ENCODE assay signal across 9 mouse cellular contexts in the genomic region with DNA sequence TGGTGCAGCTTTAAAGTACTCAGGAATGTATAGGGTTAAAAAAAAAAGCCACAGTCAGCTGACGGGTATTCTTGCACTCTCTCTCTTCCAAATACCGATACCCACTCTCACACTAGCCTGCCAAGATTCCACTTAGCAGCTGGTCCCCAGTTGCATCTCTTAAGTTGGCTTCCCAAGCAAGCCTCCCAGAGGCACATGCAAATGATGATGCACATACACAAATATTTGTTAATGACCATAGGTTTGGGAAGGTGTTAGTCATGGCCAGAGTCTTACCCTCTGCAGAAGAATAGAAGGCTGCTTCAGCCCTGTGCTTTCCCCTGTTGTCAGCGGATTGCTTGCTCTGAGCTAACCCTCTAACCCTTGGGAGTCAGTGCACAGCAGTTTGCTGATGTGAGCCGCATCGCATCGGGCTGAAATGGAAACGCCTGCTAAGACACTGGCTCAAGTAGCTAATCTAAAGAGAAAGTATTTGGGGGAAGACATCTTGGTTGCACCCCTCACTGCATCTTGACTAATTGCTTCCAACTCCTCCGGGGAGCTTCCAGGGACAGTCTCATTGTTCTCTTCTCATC. TPM values are rescaled to one million over a fixed set of nuclear protein-coding genes. Genes with fewer than 3 reads are reported as not detected.
DNase-seq lines count a peak whose midpoint lies in the region; ATAC-seq and TF ChIP-seq lines count a peak whose summit lies in the region.
"Had no signal": no experiment of that assay in that cellular context is flagged by ENCODE, and none has a peak within 500 bp of the region (broad histone marks: within the 10 kb centered on the region; RNA-seq: fewer than 3 reads in every experiment).

No protein-coding gene starts in this region.

- intact Hi-C loops in gastrocnemius, adult 2 months (cut with DNase I), result no loop called here

- peak overlapping the region; percentile 75 for H3K27ac ChIP-seq in gastrocnemius, adult 2 months
- peak overlapping the region; percentile 40; the same call in 1 of the 2 replicates for H3K27ac ChIP-seq in embryonic facial prominence, embryonic 15.5 days (replicated peaks)
- peak overlapping the region; percentile 74 for H3K27ac ChIP-seq in heart, embryonic 16.5 days (ENCODE audit: low read length)

- TF ChIP-seq CTCF in gastrocnemius, adult 2 months (IDR thresholded peaks at IDR 0.05), result no peak

- 0 out of 2 replicates have a peak, but pooled peaks have one; percentile 57 for ATAC-seq in embryonic facial prominence, embryonic 15.5 days (ENCODE audit: insufficient number of reproducible peaks, low FRiP score, low TSS enrichment, low read depth)
- ATAC-seq in heart, embryonic 16.5 days (replicated peaks; ENCODE audit: extremely low read depth, insufficient read depth, low FRiP score), result peak; percentile 70

- H3K9ac ChIP-seq in embryonic facial prominence, embryonic 15.5 days, result no peak overlapping the region
- H3K9ac ChIP-seq in heart, embryonic 16.5 days (ENCODE audit: low read length), result no peak overlapping the region

- no peaks in the 10 kb centered on the region for H3K36me3 ChIP-seq in embryonic facial prominence, embryonic 15.5 days
- no peaks in the 10 kb centered on the region for H3K36me3 ChIP-seq in heart, embryonic 16.5 days (ENCODE audit: control insufficient read depth, insufficient read depth)

- 8% methylated on average over 8 of the region's 8 CpGs for WGBS in embryonic facial prominence, embryonic 15.5 days
- WGBS in heart, embryonic 16.5 days, result 10% methylated on average over 8 of the region's 8 CpGs

- no peaks in the 10 kb centered on the region for H3K9me3 ChIP-seq in embryonic facial prominence, embryonic 15.5 days (replicated peaks)
- no peaks in the 10 kb centered on the region for H3K9me3 ChIP-seq in heart, embryonic 16.5 days (replicated peaks; ENCODE audit: control insufficient read depth, low read length)

- H3K4me2 ChIP-seq in embryonic facial prominence, embryonic 15.5 days (replicated peaks), result peak overlapping the region; percentile 32
- H3K4me2 ChIP-seq in heart, embryonic 16.5 days (ENCODE audit: low read depth, low read length), result peak overlapping the region; percentile 55

- peaks cover 13% of the 10 kb centered on the region; the same call in 1 of the 2 replicates for H3K4me1 ChIP-seq in embryonic facial prominence, embryonic 15.5 days
- H3K4me1 ChIP-seq in heart, embryonic 16.5 days (ENCODE audit: control insufficient read depth, insufficient read depth, low read length), result peaks cover 21% of the 10 kb centered on the region

- peak overlapping the region; percentile 63 for H3K4me3 ChIP-seq in gastrocnemius, adult 2 months
- peak overlapping the region; percentile 17 for H3K4me3 ChIP-seq in embryonic facial prominence, embryonic 15.5 days (replicated peaks)
- H3K4me3 ChIP-seq in heart, embryonic 16.5 days (ENCODE audit: low read length), result peak overlapping the region; percentile 30
- H3K4me3 ChIP-seq: erythroblast, embryonic 14.5 days had no signal

- H3K27me3 ChIP-seq in embryonic facial prominence, embryonic 15.5 days, result no peaks in the 10 kb centered on the region
- H3K27me3 ChIP-seq in heart, embryonic 16.5 days (ENCODE audit: control insufficient read depth, insufficient read depth, low read length), result no peaks in the 10 kb centered on the region

- DNase-seq in gastrocnemius, adult 2 months, result peak; percentile 41
- DNase-seq in gastrocnemius, postnatal 10 days, result no peak
- DNase-seq in left cerebral cortex, adult 9 months (ENCODE audit: low spot score in 2 of 2), result peak; percentile 14 to 64
- peak; percentile 68 to 69 for DNase-seq in right cerebral cortex, adult 2 months (ENCODE audit: low spot score in 2 of 2)
- DNase-seq in thymus, postnatal 10 days (ENCODE audit: low spot score in 2 of 2), result no peak
- DNase-seq in urinary bladder, adult 2 months (ENCODE audit: low spot score), result no peak

RNA-seq across cellular contexts. Expression of a gene that starts 39.4 kb away (rescaled TPM):
- total RNA-seq in gastrocnemius, adult 2 months (2021), result not detected
- under 1 TPM in 1 of 2 experiments, not detected in 1; 0.11 TPM for total RNA-seq in gastrocnemius, postnatal 10 days (2021)
- polyA plus RNA-seq in embryonic facial prominence, embryonic 15.5 days (2015; fragmentation: Nextera tagmentation; extraction: Ambion mirVana), result 2.0 and 3.5 TPM in 2 replicates
- polyA plus RNA-seq in heart, embryonic 16.5 days (2015; fragmentation: Nextera tagmentation; extraction: Ambion mirVana), result 0.62 and 0.79 TPM in 2 replicates
- 0.73 and 0.90 TPM in 2 replicates for polyA plus RNA-seq in urinary bladder, adult 2 months (2012; rRNA removed)
- polyA plus RNA-seq: erythroblast, embryonic 14.5 days had no signal

RNA-seq across cellular contexts. Expression of a gene that starts 55.6 kb away (rescaled TPM):
- total RNA-seq in gastrocnemius, adult 2 months (2021), result 10 to 100 TPM; 16.0 to 18.2 TPM
- 10 to 100 TPM; 20.0 to 30.5 TPM for total RNA-seq in gastrocnemius, postnatal 10 days (2021)
- polyA plus RNA-seq in embryonic facial prominence, embryonic 15.5 days (2015; fragmentation: Nextera tagmentation; extraction: Ambion mirVana), result 36.4 and 38.9 TPM in 2 replicates
- 14.4 and 15.5 TPM in 2 replicates for polyA plus RNA-seq in heart, embryonic 16.5 days (2015; fragmentation: Nextera tagmentation; extraction: Ambion mirVana)
- 71.4 and 104 TPM in 2 replicates for polyA plus RNA-seq in urinary bladder, adult 2 months (2012; rRNA removed)

Comparison
In these comparisons a context has a peak if more than half of its experiments do, and no peak if none do; other contexts are left out.
1. DNase-seq: peak in gastrocnemius, adult 2 months (single experiment), left cerebral cortex, adult 9 months (2 of 2) and right cerebral cortex, adult 2 months (2 of 2); none in gastrocnemius, postnatal 10 days (single experiment), thymus, postnatal 10 days (0 of 2) and urinary bladder, adult 2 months (single experiment).
2. Peak in every context shown above with its lines, with median percentiles within 50 percentile points of each other: H3K27ac ChIP-seq and H3K4me3 ChIP-seq.